Mouse (Mus musculus) kidney, adult 18-20 months (tissue): ENCODE data around the gene Aff3.
"Not testable (repeated sequence)": the region's sequence is repeated elsewhere in the genome, so short reads cannot be mapped to it uniquely, and the experiment has no call there.

Experiments used
- DNase-seq: peaks from one replicate; pipeline ENCODE4 v3.0.0; 2021

The Aff3 gene

DNA sequence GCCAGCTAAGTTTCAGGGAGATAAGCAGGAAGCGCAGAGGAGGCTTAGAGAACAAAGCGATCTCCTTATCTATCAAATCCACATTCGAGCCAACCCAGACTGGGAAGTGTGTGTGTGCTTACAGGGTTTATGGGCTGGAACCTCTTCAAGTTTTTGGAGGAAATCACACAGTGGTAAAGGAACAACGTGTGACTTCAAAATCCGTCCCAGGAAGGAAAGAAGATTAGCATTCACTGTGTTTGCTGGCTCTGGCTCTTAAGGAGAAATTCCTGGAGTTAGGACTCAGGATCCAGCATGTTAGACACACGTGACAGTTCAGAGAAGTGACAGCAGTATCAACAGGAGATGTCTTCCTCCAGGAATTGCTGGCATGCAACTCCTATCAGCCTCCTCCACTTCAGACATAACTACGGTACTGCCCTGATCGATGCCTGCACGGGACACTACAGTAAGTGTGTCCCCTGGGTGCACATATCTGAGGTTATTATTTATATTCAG lies 186.5 kb downstream of the Aff3 start:
- no peak for DNase-seq

DNA sequence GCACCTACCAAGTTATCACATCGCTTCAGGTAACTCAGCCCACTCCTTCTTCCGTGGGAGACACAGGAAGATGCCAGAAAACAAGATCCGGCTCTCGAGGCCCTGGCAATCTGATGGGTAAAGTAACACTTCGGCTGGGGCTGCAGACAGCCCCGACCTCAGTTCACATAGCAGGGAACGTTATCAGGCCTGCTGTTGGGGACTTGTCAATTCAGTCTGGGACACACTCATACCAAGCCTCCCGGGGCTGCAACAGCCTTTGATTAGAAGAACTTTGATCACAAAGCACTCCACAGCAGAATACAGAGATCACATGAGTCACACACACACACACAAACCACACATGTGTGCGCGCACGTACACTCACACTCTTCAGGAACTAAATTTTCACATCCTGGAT lies 193.9 kb downstream of the Aff3 start:
- no peak for DNase-seq

DNA sequence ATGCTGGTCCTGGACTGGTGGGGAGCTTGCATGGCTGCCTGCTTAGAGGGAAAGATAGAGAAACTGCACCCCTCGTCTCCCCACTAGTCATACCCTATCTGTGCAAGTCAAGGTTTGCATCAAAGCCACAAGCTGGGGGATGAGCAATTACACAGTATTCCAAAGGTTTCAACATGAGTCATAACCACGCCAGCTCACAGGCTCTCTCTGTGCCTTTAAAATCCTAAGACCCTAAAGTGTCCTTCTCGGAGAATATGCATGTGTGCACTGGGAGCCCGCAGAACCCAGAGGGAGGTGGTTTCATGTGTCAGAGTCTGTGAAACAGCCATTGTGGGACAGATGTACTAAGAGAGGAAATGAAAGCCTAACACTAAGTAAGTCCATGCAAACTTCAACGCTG lies 194.6 kb downstream of the Aff3 start:
- DNase-seq: no peak

DNA sequence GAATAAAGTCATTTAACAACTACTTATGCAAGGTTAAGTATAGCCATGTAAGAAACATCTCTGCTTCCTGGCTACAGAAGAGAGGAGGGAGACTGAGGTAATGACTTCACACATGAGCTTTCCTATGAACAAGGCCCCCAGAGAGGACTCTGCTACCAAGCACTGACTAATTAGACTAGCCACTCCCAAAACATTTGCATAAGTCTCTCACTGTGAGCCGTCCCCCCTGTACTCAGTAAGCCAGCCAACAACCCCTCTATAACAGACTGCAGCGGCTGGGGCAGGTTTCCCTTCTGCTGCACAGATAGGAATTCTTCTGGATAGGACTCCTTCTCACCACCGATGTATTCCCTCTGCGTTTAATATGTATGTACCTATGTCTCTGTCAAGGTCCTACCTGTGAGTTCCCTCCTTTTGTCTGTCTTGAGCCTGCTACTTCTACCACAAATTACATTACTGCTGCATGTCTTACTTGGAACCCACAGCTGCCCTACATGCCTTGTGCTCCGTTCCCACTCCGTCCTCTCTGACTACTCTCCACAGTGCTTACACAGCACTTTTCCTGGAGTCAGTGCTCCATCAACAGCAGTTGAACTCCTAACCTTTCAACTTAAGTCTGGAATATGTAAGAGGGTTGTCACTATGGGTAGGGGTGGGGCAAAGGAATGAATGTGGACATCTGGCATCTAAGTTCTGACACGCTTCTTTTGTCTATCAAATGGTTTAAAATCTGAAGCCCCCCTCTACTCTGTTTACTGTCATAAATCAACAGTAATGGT lies 197.3 kb downstream of the Aff3 start:
- DNase-seq: no peak

DNA sequence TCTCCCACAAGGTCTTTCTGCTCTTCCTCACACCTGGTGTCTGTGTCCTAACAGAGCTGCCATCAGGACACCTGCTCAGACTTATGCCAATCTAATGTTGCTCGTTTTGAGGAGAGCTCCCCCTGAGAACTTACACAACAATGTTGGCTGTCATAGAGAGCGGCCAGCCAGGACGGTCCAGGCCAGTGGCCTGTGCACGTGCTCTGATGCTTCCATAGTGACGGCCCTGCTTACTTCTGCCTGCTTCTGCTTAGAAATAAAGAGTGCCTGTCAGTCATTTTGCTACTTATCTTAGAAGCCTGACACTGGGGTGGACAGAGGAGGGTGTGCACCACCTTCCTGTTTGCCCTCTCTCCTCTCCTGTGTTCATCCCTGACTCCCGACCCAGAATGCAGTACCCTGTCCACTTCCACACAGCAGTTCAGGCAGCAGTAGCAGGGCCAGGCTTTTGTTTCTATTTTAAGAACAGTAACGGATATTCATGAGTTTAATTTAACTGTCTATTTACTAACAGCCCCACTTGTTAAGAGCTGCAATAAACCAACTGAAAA lies 208.0 kb downstream of the Aff3 start:
- no peak for DNase-seq

DNA sequence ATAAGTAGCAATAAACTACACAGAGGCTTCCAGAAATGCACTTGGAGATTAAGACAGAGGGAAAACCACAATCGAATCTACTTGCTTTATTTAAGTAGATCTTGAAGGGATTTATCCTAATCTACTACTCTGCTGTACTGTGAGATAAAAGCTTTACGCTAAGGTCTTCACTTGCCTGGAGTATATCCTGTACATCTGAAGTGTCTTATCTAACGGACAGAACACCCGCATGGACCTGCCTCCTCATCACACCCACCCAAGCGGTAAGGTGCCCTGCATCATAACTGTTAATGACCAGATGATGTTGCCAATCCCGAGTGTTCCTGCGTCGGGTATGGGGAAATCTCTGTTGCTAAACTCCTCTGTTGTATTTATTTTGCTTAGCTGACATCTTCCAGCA lies 209.8 kb downstream of the Aff3 start:
- DNase-seq: no peak

DNA sequence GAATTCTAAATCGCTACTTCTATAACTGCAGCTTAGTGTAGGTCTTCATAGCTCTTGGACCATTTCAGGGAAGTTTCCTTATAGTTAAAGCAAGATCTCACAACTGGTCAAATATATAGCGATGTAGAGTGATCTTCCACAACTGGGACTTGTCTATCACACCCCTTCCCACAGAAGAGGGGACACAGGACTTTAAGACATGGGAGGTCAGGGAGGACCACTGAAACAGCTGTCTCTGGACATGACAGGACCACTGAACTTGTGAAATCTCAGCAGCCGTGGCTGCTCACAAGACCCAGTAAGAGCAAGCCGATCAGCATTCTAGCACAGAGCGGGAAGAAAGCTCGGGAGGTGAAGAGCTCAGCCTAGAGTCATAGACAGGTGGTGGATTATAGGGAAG lies 213.4 kb downstream of the Aff3 start:
- DNase-seq: no peak

DNA sequence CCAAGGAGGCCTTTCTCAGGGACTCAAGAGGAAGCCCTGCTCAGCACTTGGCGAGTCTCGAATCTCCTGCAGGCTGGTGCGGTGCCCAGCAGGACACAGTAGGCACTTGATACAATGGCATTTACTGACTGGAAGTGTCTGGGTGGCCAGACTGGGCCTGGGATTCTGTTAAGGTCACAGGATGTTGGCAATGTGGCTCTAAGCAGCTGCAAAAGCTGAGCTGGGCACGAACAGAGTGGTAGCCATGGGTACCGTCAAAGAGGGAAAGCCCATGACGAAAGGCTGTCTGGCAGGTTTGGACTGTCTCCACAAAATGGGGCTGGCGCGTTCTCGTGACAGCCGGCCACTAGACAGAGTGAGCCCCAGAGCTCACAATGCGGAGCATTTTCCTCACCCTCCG lies 214.1 kb downstream of the Aff3 start:
- DNase-seq: no peak

DNA sequence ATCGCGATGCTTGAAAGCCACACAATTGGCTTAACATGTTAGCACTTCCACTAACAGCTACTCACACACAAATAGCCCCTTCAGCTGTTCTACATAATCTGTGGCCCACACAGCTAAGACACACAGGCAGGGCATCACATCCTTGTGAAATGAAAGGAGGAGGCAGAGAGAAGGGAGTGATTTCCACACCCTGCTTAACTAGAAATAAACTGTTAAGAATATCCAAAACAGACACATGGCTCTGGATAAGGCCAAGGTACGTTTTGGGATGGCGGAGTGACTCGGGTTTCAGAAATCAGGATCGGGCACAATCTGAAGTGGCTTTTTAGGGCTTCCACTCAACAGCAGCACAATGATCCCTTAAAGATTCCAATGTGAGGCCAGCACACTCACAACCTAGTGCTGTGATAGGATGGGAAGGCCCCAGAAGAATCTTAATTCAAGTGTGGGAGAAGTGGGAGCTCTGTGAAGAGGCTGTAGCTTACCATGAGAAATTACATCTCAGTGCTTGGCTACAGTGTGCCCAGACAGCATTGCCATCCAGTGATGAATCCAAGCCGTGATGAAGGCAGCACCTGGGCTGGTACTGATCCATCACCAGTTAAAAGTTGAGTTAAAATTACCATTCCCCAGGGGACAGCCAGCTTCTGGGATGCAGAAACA lies 214.8 kb downstream of the Aff3 start:
- no peak for DNase-seq

DNA sequence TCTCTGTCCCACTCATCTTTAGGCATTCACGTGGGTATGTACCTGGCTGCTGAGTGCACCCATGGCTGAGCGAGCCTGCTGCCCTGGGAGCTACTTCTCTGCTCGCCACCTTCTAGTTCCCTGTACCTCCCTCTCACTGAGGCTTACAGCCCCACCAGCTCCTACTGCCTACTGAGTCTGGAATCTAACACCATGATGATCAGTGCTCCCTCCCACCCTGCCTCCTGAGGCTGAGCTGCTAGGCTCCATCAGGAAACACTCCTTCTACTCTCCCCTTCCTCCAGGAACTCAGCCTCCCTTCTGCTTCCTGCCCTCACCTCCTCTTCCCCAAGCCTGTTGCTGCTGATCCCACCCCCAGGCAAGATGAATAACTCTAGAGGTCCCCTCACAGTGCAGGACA lies 215.9 kb downstream of the Aff3 start:
- no peak for DNase-seq

DNA sequence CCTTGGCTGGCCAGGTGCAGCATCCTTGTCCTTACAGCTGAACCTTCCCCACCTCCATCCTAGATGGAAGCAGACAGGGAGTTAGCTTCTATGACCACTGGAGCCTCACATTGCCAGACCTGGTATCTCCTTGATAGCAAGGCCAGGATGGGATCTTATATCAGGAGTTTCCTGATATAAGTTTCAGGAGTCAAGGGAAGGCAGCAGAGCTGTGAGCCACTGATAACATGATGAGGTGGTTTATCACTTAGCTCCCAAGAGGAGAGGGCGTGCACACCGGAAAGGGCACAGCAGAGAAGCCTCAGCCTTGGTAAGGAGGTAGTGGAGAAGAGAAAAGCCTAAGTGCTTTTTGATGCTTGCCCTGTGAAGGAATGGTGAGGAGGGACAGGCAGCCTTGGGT lies 217.2 kb downstream of the Aff3 start:
- no peak for DNase-seq

DNA sequence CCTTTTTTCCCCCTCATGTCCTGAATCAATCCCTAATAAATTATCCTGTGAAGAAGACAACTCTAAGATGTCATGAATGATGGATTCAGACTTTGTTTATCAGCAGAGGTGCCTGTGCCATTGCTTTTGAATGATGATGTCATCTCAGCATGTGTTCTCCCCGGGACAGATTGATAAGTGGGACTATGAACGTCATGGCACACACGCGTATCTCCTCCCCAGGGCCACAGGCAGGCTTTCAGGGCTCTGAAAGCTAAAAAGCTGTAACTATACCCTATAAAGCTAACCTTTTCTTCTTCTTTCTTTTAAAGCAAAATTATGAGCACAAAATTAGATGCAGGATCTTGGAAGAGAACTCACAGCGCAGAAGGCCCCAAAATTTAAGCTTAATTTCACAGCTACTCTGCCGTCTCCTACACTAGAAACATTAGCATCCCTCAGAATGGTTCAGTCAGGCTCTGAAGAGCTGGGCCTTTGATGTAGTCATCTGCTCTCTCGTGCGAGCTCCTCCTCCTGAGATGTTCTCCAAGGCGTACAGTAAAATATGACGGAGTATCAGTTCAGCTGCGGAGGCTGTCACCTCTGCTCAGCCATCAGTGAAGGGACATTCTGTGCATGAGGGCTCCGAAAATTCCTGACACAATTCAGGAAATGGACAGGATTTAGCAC lies 218.5 kb downstream of the Aff3 start:
- no peak for DNase-seq

DNA sequence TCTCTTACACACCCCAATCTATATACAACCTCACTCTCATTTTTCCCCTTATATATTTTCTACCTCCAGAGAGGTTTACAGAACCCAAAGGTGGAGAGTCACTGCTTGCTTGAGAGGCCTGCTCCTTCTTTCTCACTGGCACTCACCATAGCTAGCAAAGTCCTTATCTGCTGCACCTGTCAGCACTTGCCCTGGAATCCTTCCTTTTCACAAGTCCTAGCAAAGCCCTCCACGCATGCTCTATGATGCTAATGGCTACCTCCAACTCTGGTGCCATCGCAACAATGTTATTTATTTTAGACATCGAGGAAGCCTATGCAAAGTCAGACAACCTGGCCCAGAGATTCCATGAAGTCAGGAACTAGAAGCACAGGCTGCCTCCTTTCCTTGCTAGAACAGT lies 221.9 kb downstream of the Aff3 start:
- no peak for DNase-seq

DNA sequence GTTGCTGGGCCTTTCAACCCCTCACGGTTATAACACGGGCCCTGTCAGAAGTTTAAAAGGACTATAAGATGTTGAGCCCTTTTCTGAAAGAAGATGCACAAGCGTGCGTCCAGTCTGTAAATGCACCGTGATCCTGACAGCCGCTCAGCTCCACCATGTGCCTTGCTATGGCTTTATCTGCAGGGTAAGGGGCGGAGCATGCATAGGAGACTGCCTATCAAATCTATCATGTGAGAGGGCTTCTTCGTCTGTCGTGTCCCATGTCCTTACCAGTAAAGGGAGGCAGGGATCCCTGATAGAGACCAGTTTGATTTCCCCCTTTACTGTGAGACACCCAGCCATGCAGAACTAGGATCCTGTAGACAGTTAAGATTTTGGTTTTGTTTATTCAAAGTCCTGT lies 222.3 kb downstream of the Aff3 start:
- DNase-seq: no peak

DNA sequence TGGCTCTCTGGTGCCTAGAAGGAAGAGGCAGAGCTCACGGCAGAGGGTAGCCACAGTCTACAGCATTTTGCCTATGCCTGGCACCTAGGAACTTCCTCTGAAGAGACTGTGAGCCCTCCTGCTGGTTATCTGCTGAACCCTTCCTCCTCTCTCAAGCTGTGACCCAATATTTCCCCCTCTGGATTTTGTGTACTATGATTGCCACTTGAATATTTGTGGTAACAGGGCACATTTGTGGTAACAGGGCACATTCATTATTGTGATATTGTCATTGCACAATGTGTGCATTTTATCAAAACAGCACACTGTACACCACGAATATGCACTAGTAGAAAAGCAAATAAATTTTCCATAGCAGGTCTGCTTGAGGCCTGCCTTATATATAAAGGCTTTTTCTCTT lies 223.0 kb downstream of the Aff3 start:
- no peak for DNase-seq

DNA sequence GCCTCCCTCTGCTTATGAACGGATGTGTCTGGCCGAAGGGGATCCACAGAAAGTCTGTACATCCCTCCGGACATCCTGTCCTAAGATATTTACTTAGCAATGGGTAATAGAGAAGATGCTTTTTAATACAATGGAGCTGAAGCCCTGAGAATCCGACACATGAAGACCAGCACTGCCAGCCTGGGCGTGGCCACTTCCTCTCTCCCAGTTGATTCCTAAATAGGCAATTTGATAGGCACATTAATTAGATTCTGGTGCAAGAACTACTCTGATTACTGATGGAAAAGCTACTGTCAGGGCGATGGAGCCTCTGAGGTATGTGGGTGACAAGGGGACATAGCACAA lies 224.3 kb downstream of the Aff3 start:
- no peak for DNase-seq

DNA sequence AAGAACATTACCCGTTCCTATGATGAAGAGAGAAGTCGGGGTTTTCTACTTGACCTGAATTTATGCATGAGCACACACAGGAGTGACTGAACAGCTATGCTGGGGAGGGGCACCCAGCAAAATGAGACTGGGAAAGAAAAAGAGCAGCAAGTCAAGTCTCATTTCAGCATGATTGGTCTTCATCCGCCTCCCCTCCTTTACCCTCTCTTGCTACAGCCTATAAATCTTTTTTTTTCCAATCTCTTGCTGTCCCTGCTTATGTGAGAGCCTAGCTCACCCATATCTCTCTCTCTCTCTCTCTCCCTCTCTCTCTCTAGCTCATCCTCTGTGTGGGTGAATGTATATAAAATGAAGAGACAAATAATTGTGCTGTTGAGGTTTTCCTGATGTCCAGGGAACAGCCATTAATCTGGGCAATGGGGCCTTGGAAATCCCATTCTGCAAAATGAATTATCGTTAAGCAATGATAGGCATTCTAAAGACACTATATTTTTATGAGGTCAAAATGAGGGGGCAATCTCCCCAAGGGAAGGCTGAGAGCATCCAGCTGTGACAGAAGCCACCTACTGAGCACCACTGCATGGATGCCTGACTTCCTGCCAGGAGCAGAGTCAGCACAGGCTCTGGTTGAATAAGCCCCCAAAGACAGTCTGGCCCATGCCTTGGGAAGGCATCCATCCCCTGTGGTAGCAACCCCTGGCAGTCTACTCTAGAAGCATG lies 224.8 kb downstream of the Aff3 start:
- no peak for DNase-seq

DNA sequence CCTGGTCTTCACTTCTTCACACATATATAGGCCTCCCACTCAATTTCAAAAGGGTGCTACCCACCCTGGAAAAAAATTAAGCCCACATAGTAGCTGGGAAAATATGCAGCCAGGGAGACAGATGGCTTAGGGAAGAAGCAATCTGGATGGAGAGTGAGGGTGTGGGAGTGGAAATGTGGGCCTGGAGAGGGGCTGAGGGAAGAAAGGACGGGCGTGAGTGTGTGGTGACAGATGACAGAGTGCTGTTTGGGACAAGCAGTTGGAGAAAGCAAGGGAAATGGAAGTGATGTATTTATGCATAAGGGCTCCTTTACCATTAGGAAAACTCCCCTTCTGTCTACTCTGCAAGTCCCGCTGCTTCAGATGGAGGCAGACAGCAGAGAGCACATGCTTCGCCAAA lies 226.3 kb downstream of the Aff3 start:
- DNase-seq: no peak

DNA sequence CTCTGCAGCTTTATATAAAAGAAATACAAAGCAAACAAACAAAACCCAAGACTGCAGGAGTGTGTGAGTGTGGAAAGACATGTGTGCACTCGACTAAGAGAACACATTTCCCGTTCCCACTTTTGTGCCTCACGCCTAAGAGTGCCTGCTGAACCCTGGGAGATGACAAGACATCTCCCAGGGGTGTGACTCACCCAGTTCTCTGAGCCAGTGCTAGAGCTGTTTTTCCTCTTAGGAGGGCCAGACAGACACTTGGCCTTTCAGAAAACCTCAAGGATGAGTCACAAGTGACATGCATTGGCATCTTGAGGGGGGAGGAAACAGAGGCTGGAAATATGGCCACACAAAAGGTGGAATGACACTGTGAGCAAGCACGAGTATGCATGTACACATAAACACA lies 227.1 kb downstream of the Aff3 start:
- no peak for DNase-seq

DNA sequence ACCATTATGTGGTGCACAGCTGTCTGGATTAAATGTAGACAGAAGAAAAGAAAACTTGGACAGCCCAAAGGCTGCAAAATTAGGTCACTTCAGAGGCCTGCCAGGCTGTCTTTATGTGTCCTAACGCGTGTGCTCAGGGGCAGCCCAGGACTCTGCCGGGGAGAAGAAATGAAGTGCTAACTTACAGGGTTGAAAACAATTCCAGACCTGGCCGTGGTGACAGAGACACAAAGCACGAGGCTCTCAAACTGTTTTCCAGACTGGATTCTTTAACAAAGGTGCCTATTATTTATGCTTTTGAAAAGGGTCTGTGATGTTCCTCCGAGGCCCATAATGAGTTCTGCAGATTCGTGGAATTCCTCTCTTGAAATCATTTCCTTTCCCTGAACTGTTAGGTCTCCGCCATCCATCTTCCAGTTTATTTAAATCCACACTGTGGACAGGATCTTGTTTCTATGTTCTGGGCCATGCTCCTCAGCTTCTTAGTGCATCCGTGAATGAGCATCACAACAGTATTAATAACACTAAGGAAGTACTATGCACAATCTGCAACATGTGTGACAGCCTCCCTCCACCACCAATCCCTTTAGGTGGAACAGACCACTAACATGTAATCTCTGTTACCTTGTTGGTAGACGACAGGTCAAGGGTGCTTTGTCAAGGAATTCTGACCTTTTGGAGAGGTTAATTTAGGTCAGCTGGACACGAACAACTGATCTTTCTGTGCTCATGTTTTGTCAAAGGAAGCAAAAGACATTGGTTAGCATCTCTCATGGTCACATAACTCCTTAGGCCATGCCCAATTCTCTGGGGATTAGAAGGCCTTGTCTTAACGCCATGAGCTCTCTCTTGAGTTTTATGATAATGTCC lies 228.0 kb downstream of the Aff3 start:
- no peak for DNase-seq

DNA sequence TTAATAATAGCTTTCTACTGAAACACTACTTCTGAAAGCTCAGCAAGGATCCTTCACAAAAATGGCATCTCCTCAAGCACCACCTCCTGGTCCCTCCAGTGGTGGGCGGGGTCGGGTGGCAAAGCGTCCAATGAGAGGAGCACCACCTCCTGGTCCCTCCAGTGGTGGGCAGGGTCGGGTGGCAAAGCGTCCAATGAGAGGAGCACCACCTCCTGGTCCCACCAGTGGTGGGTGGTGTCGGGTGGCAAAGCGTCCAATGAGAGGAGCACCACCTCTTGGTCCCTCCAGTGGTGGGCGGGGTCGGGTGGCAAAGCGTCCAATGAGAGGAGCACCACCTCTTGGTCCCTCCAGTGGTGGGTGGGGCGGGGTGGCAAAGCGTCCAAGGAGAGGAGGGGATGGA lies 234.4 kb downstream of the Aff3 start:
- DNase-seq: not testable (repeated sequence)
